In genomic region chr2:91656774-91657173, GRCm38 (mm10) we compare ENCODE assay signal across 15 mouse cellular contexts. TPM values are rescaled to one million over a fixed set of nuclear protein-coding genes. Genes with fewer than 3 reads are reported as not detected.
DNase-seq lines count a peak whose midpoint lies in the region; ATAC-seq and TF ChIP-seq lines count a peak whose summit lies in the region.
"Had no signal": no experiment of that assay in that cellular context is flagged by ENCODE, and none has a peak within 500 bp of the region (broad histone marks: within the 10 kb centered on the region; RNA-seq: fewer than 3 reads in every experiment).

No protein-coding gene starts in this region.

- peak; percentile 49 for TF ChIP-seq CTCF in E14TG2a.4 (conservative IDR thresholded peaks at IDR 0.05; ENCODE audit: low read length)

- H3K27ac ChIP-seq in heart, embryonic 12.5 days (ENCODE audit: poor library complexity, severe bottlenecking), result peak overlapping the region; percentile 20; the same call in 1 of the 2 replicates
- no peak overlapping the region for H3K27ac ChIP-seq in intestine, embryonic 15.5 days
- peak overlapping the region; percentile 69 for H3K27ac ChIP-seq in lung, embryonic 15.5 days
- H3K27ac ChIP-seq in neural tube, embryonic 15.5 days (replicated peaks), result no peak overlapping the region
- H3K27ac ChIP-seq: forebrain, embryonic 10.5 days; neural tube, embryonic 13.5 days had no signal

- H3K36me3 ChIP-seq in heart, embryonic 12.5 days, result peaks cover 84% of the 10 kb centered on the region
- H3K36me3 ChIP-seq in E14TG2a.4 (ENCODE audit: insufficient read depth, low read length), result peaks cover 76% of the 10 kb centered on the region
- H3K36me3 ChIP-seq in intestine, embryonic 15.5 days, result peaks cover 48% of the 10 kb centered on the region
- H3K36me3 ChIP-seq in lung, embryonic 15.5 days, result peaks cover 63% of the 10 kb centered on the region
- H3K36me3 ChIP-seq in neural tube, embryonic 15.5 days, result peaks cover 77% of the 10 kb centered on the region

- 52% methylated on average over 8 of the region's 8 CpGs for WGBS in heart, embryonic 12.5 days
- WGBS in intestine, embryonic 15.5 days, result 54% methylated on average over 8 of the region's 8 CpGs
- 60% methylated on average over 8 of the region's 8 CpGs for WGBS in lung, embryonic 15.5 days
- WGBS in neural tube, embryonic 15.5 days, result 76% methylated on average over 8 of the region's 8 CpGs

- no peaks in the 10 kb centered on the region for H3K27me3 ChIP-seq in heart, embryonic 12.5 days (replicated peaks)
- H3K27me3 ChIP-seq in E14TG2a.4 (ENCODE audit: insufficient read depth, low read length), result no peaks in the 10 kb centered on the region
- no peaks in the 10 kb centered on the region for H3K27me3 ChIP-seq in intestine, embryonic 15.5 days (replicated peaks)
- H3K27me3 ChIP-seq in lung, embryonic 15.5 days, result no peaks in the 10 kb centered on the region
- no peaks in the 10 kb centered on the region for H3K27me3 ChIP-seq in neural tube, embryonic 15.5 days (replicated peaks)
- H3K27me3 ChIP-seq: megakaryocyte, embryonic 14.5 days; neural tube, embryonic 13.5 days had no signal

- H3K4me3 ChIP-seq in heart, embryonic 12.5 days, result no peak overlapping the region
- no peak overlapping the region for H3K4me3 ChIP-seq in E14TG2a.4 (replicated peaks; ENCODE audit: low read length)
- H3K4me3 ChIP-seq in intestine, embryonic 15.5 days (replicated peaks), result no peak overlapping the region
- no peak overlapping the region for H3K4me3 ChIP-seq in lung, embryonic 15.5 days
- H3K4me3 ChIP-seq in neural tube, embryonic 15.5 days (replicated peaks), result no peak overlapping the region
- H3K4me3 ChIP-seq: forebrain, embryonic 10.5 days; megakaryocyte, embryonic 14.5 days; neural tube, embryonic 13.5 days had no signal

- no peak overlapping the region for H3K4me2 ChIP-seq in heart, embryonic 12.5 days
- no peak overlapping the region for H3K4me2 ChIP-seq in intestine, embryonic 15.5 days (replicated peaks)
- H3K4me2 ChIP-seq in lung, embryonic 15.5 days, result no peak overlapping the region
- H3K4me2 ChIP-seq in neural tube, embryonic 15.5 days, result no peak overlapping the region
- H3K4me2 ChIP-seq: neural tube, embryonic 13.5 days had no signal

- ATAC-seq in heart, embryonic 12.5 days (ENCODE audit: insufficient number of reproducible peaks, low FRiP score), result no peak
- 0 out of 2 replicates have a peak, but pooled peaks have one; percentile 26 for ATAC-seq in intestine, embryonic 15.5 days
- peak; percentile 55; the same call in 1 of the 2 replicates for ATAC-seq in lung, embryonic 15.5 days (ENCODE audit: borderline replicate concordance, extremely low read depth, low FRiP score, low TSS enrichment)
- no peak for ATAC-seq in neural tube, embryonic 15.5 days (ENCODE audit: low FRiP score)

- H3K9ac ChIP-seq in heart, embryonic 12.5 days, result peak overlapping the region; percentile 32
- no peak overlapping the region for H3K9ac ChIP-seq in intestine, embryonic 15.5 days
- no peak overlapping the region for H3K9ac ChIP-seq in lung, embryonic 15.5 days
- H3K9ac ChIP-seq in neural tube, embryonic 15.5 days (replicated peaks), result no peak overlapping the region
- H3K9ac ChIP-seq: neural tube, embryonic 13.5 days had no signal

- peaks cover 54% of the 10 kb centered on the region for H3K4me1 ChIP-seq in heart, embryonic 12.5 days (replicated peaks)
- H3K4me1 ChIP-seq in E14TG2a.4 (replicated peaks; ENCODE audit: low read depth, low read length), result peaks cover 42% of the 10 kb centered on the region
- peaks cover 14% of the 10 kb centered on the region; the same call in 1 of the 2 replicates for H3K4me1 ChIP-seq in intestine, embryonic 15.5 days (replicated peaks)
- H3K4me1 ChIP-seq in lung, embryonic 15.5 days, result peaks cover 23% of the 10 kb centered on the region
- peaks cover 9% of the 10 kb centered on the region for H3K4me1 ChIP-seq in neural tube, embryonic 15.5 days

- no peak for DNase-seq in heart, postnatal 4 days
- DNase-seq in adrenal gland, adult 8-10 months, result no peak
- DNase-seq in cerebellum, postnatal 4 days (ENCODE audit: low spot score in 2 of 2), result no peak
- DNase-seq: adrenal gland, postnatal 14 days; B cell, adult 2 months; cerebellum, adult 9-11 months had no signal

- no peaks in the 10 kb centered on the region for H3K9me3 ChIP-seq in heart, embryonic 12.5 days (replicated peaks)
- no peaks in the 10 kb centered on the region for H3K9me3 ChIP-seq in E14TG2a.4 (ENCODE audit: low read length)
- no peaks in the 10 kb centered on the region for H3K9me3 ChIP-seq in intestine, embryonic 15.5 days
- no peaks in the 10 kb centered on the region for H3K9me3 ChIP-seq in lung, embryonic 15.5 days
- no peaks in the 10 kb centered on the region for H3K9me3 ChIP-seq in neural tube, embryonic 15.5 days (replicated peaks)
- H3K9me3 ChIP-seq: forebrain, embryonic 10.5 days; megakaryocyte, embryonic 14.5 days; neural tube, embryonic 13.5 days had no signal

RNA-seq across cellular contexts. Expression of gene Arhgap1, which starts 7.1 kb away (rescaled TPM):
- polyA plus RNA-seq in heart, embryonic 12.5 days (2016; fragmentation: Nextera tagmentation; extraction: Ambion mirVana), result 168 and 169 TPM in 2 replicates
- total RNA-seq in heart, postnatal 4 days (2021), result 10 to 100 TPM; 83.1 to 84.8 TPM
- 140 and 143 TPM in 2 replicates for polyA plus RNA-seq in intestine, embryonic 15.5 days (2015; fragmentation: Nextera tagmentation; extraction: Ambion mirVana)
- polyA plus RNA-seq in lung, embryonic 15.5 days (2015; fragmentation: Nextera tagmentation; extraction: Ambion mirVana), result 134 and 142 TPM in 2 replicates
- 10 to 100 TPM; 64.3 to 82.4 (median 73.8) TPM for total RNA-seq in adrenal gland, adult 8-10 months (2022)
- 86.2 and 99.9 TPM in 2 replicates for polyA plus RNA-seq in neural tube, embryonic 15.5 days (2015; fragmentation: Nextera tagmentation; extraction: Ambion mirVana)

RNA-seq across cellular contexts. Expression of gene Zfp408, which starts 7.2 kb away (rescaled TPM):
- 6.1 and 6.9 TPM in 2 replicates for polyA plus RNA-seq in heart, embryonic 12.5 days (2016; fragmentation: Nextera tagmentation; extraction: Ambion mirVana)
- total RNA-seq in heart, postnatal 4 days (2021), result 10 to 100 TPM; 12.7 to 13.9 TPM
- polyA plus RNA-seq in intestine, embryonic 15.5 days (2015; fragmentation: Nextera tagmentation; extraction: Ambion mirVana), result 7.8 and 8.0 TPM in 2 replicates
- 10.9 and 11.1 TPM in 2 replicates for polyA plus RNA-seq in lung, embryonic 15.5 days (2015; fragmentation: Nextera tagmentation; extraction: Ambion mirVana)
- 10 to 100 TPM; 10.2 to 22.4 (median 15.1) TPM for total RNA-seq in adrenal gland, adult 8-10 months (2022)
- 10.9 and 12.9 TPM in 2 replicates for polyA plus RNA-seq in neural tube, embryonic 15.5 days (2015; fragmentation: Nextera tagmentation; extraction: Ambion mirVana)

RNA-seq across cellular contexts. Expression of gene F2, which starts 20.6 kb away (rescaled TPM):
- polyA plus RNA-seq in heart, embryonic 12.5 days (2016; fragmentation: Nextera tagmentation; extraction: Ambion mirVana), result 0.60 and 2.2 TPM in 2 replicates
- total RNA-seq in heart, postnatal 4 days (2021), result under 1 TPM; 0.14 to 0.31 TPM
- polyA plus RNA-seq in intestine, embryonic 15.5 days (2015; fragmentation: Nextera tagmentation; extraction: Ambion mirVana), result 3.4 and 7.2 TPM in 2 replicates
- 0.66 and 2.5 TPM in 2 replicates for polyA plus RNA-seq in lung, embryonic 15.5 days (2015; fragmentation: Nextera tagmentation; extraction: Ambion mirVana)
- total RNA-seq in adrenal gland, adult 8-10 months (2022), result under 1 TPM in 3 of 4 experiments, not detected in 1; 0.18 to 0.51 (median 0.46) TPM
- polyA plus RNA-seq in neural tube, embryonic 15.5 days (2015; fragmentation: Nextera tagmentation; extraction: Ambion mirVana), result 0.51 and 0.66 TPM in 2 replicates
- total RNA-seq: layer of hippocampus, adult 18-20 months had no signal
- polyA plus RNA-seq: forebrain, embryonic 10.5 days had no signal

RNA-seq across cellular contexts. Expression of gene Atg13, which starts 53.6 kb away (rescaled TPM):
- 22.3 TPM in 2 replicates for polyA plus RNA-seq in heart, embryonic 12.5 days (2016; fragmentation: Nextera tagmentation; extraction: Ambion mirVana)
- 10 to 100 TPM; 28.4 to 31.1 TPM for total RNA-seq in heart, postnatal 4 days (2021)
- 20.4 and 20.7 TPM in 2 replicates for polyA plus RNA-seq in intestine, embryonic 15.5 days (2015; fragmentation: Nextera tagmentation; extraction: Ambion mirVana)
- polyA plus RNA-seq in lung, embryonic 15.5 days (2015; fragmentation: Nextera tagmentation; extraction: Ambion mirVana), result 22.4 and 22.8 TPM in 2 replicates
- 100 to 1,000 TPM in 1 of 4 experiments, 10 to 100 TPM in 3; 71.0 to 105 (median 72.1) TPM for total RNA-seq in adrenal gland, adult 8-10 months (2022)
- 30.8 and 33.7 TPM in 2 replicates for polyA plus RNA-seq in neural tube, embryonic 15.5 days (2015; fragmentation: Nextera tagmentation; extraction: Ambion mirVana)

RNA-seq across cellular contexts. Expression of gene Harbi1, which starts 53.9 kb away (rescaled TPM):
- polyA plus RNA-seq in heart, embryonic 12.5 days (2016; fragmentation: Nextera tagmentation; extraction: Ambion mirVana), result 12.2 TPM in 2 replicates
- 1 to 10 TPM; 4.3 to 4.5 TPM for total RNA-seq in heart, postnatal 4 days (2021)
- 17.0 and 17.8 TPM in 2 replicates for polyA plus RNA-seq in intestine, embryonic 15.5 days (2015; fragmentation: Nextera tagmentation; extraction: Ambion mirVana)
- polyA plus RNA-seq in lung, embryonic 15.5 days (2015; fragmentation: Nextera tagmentation; extraction: Ambion mirVana), result 17.1 and 17.9 TPM in 2 replicates
- total RNA-seq in adrenal gland, adult 8-10 months (2022), result 10 to 100 TPM; 11.0 to 12.7 (median 11.8) TPM
- 18.7 and 19.3 TPM in 2 replicates for polyA plus RNA-seq in neural tube, embryonic 15.5 days (2015; fragmentation: Nextera tagmentation; extraction: Ambion mirVana)

Comparison
In these comparisons a context has a peak if more than half of its experiments do, and no peak if none do; other contexts are left out.
1. ATAC-seq: peak in intestine, embryonic 15.5 days (single experiment) and lung, embryonic 15.5 days (single experiment); none in heart, embryonic 12.5 days (single experiment) and neural tube, embryonic 15.5 days (single experiment).
2. H3K27ac ChIP-seq: peak in heart, embryonic 12.5 days (single experiment) and lung, embryonic 15.5 days (single experiment); none in intestine, embryonic 15.5 days (single experiment) and neural tube, embryonic 15.5 days (single experiment).